Mouse (Mus musculus): ENCODE data around the gene Morn4. TPM values are rescaled to one million over a fixed set of nuclear protein-coding genes. Genes with fewer than 3 reads are reported as not detected.

The Morn4 gene
- polyA plus RNA-seq, 1 experiment from 2014 or later = 24.2 TPM

DNA sequence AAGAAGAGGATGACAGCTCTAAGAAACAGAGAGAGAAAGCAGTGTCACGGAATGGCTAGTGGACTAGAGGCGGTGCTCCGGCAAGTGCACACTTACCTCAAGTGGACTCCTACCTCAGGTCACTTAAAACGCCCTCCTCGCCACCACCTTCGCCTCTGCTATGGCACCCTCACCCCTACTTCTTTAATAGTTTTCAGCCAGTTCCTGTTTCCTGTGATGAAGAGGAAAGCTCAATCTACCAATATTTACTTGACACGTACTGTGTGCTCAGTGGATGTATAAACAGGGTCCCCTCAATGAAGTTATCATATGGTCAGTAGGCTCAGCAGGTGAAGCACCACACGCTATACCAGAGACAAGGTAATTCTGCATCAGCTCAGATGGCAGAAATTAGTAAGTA lies 7.6 kb downstream of the Morn4 start:
- no peak overlapping the region for H3K4me3 ChIP-seq (ENCODE audit: low read depth, low read length)
- H3K4me2 ChIP-seq (ENCODE audit: low read length) = no peak overlapping the region
- H3K9me3 ChIP-seq (ENCODE audit: control insufficient read depth, low read length) = no peaks in the 10 kb centered on the region
- no peaks in the 10 kb centered on the region for H3K27me3 ChIP-seq (replicated peaks; ENCODE audit: control insufficient read depth, insufficient read depth, low read length)
- DNase-seq (ENCODE audit: low spot score) = peak; percentile 40
- H3K9ac ChIP-seq (ENCODE audit: low read length) = no peak overlapping the region
- ATAC-seq (replicated peaks; ENCODE audit: low FRiP score, low TSS enrichment, low read depth) = no peak
- WGBS = 93% methylated on average over 8 of the region's 8 CpGs
- peaks cover 22% of the 10 kb centered on the region for H3K36me3 ChIP-seq (ENCODE audit: control insufficient read depth, insufficient read depth, low read length)
- H3K27ac ChIP-seq (ENCODE audit: low read depth) = no peak overlapping the region
- H3K4me1 ChIP-seq (replicated peaks; ENCODE audit: control insufficient read depth, insufficient read depth, low read length) = no peaks in the 10 kb centered on the region

GRCm38 (mm10) chr19:42075992-42076391 lies 10.2 kb downstream of the Morn4 start:
- Histone ChIP-seq H3K36me3 (ENCODE audit: control insufficient read depth, insufficient read depth, low read length) (peaks cover 22% of the 10 kb centered on the region), H3K9ac (ENCODE audit: low read length) (no peak overlapping the region), H3K4me3 (ENCODE audit: low read depth, low read length) (no peak overlapping the region), H3K4me2 (ENCODE audit: low read length) (no peak overlapping the region), H3K4me1 (replicated peaks; ENCODE audit: control insufficient read depth, insufficient read depth, low read length) (no peaks in the 10 kb centered on the region), H3K27me3 (replicated peaks; ENCODE audit: control insufficient read depth, insufficient read depth, low read length) (no peaks in the 10 kb centered on the region), H3K27ac (ENCODE audit: low read depth) (no peak overlapping the region), H3K9me3 (ENCODE audit: control insufficient read depth, low read length) (no peaks in the 10 kb centered on the region)
- WGBS = 92% methylated on average over 16 of the region's 16 CpGs
- DNase-seq (ENCODE audit: low spot score) (no peak), ATAC-seq (replicated peaks; ENCODE audit: low FRiP score, low TSS enrichment, low read depth) (no peak)

DNA sequence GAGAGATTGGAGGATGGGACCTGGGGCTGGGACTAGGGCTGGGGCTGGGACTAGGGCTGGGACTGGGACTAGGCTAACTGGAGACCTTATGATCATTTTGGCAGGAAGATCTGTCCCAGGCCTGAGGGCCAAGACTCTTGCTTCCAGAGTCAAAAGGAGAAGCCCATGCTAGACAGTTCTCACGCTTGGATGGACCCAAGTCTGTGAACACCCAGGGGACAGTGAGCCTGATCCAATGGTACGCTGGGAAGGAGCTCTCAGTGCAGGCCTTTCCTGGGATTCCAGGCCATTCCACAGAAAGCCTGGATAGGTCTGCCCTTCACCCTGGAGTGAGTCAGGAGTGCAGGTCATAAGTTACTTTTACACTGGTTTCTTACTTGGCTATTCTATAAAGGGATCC lies 11.1 kb downstream of the Morn4 start:
- no peak overlapping the region for H3K4me2 ChIP-seq (ENCODE audit: low read length)
- peaks cover 22% of the 10 kb centered on the region for H3K36me3 ChIP-seq (ENCODE audit: control insufficient read depth, insufficient read depth, low read length)
- H3K4me3 ChIP-seq (ENCODE audit: low read depth, low read length) = no peak overlapping the region
- H3K9me3 ChIP-seq (ENCODE audit: control insufficient read depth, low read length) = no peaks in the 10 kb centered on the region
- H3K9ac ChIP-seq (ENCODE audit: low read length) = no peak overlapping the region
- no peak overlapping the region for H3K27ac ChIP-seq (ENCODE audit: low read depth)
- no peaks in the 10 kb centered on the region for H3K27me3 ChIP-seq (replicated peaks; ENCODE audit: control insufficient read depth, insufficient read depth, low read length)
- WGBS = 81% methylated on average over 2 of the region's 2 CpGs
- H3K4me1 ChIP-seq (replicated peaks; ENCODE audit: control insufficient read depth, insufficient read depth, low read length) = no peaks in the 10 kb centered on the region
- ATAC-seq (replicated peaks; ENCODE audit: low FRiP score, low TSS enrichment, low read depth) (no peak), DNase-seq (ENCODE audit: low spot score) (no peak)

GRCm38 (mm10) chr19:42072802-42073201 lies 13.4 kb downstream of the Morn4 start:
- no peak overlapping the region for H3K4me2 ChIP-seq (ENCODE audit: low read length)
- H3K4me3 ChIP-seq (ENCODE audit: low read depth, low read length) = no peak overlapping the region
- WGBS = 77% methylated on average over 7 of the region's 7 CpGs
- DNase-seq (ENCODE audit: low spot score) (no peak), ATAC-seq (replicated peaks; ENCODE audit: low FRiP score, low TSS enrichment, low read depth) (no peak)
- H3K27ac ChIP-seq (ENCODE audit: low read depth) = no peak overlapping the region
- H3K36me3 ChIP-seq (ENCODE audit: control insufficient read depth, insufficient read depth, low read length) = peaks cover 22% of the 10 kb centered on the region
- no peaks in the 10 kb centered on the region for H3K27me3 ChIP-seq (replicated peaks; ENCODE audit: control insufficient read depth, insufficient read depth, low read length)
- H3K9me3 ChIP-seq (ENCODE audit: control insufficient read depth, low read length) = no peaks in the 10 kb centered on the region
- no peak overlapping the region for H3K9ac ChIP-seq (ENCODE audit: low read length)
- no peaks in the 10 kb centered on the region for H3K4me1 ChIP-seq (replicated peaks; ENCODE audit: control insufficient read depth, insufficient read depth, low read length)

DNA sequence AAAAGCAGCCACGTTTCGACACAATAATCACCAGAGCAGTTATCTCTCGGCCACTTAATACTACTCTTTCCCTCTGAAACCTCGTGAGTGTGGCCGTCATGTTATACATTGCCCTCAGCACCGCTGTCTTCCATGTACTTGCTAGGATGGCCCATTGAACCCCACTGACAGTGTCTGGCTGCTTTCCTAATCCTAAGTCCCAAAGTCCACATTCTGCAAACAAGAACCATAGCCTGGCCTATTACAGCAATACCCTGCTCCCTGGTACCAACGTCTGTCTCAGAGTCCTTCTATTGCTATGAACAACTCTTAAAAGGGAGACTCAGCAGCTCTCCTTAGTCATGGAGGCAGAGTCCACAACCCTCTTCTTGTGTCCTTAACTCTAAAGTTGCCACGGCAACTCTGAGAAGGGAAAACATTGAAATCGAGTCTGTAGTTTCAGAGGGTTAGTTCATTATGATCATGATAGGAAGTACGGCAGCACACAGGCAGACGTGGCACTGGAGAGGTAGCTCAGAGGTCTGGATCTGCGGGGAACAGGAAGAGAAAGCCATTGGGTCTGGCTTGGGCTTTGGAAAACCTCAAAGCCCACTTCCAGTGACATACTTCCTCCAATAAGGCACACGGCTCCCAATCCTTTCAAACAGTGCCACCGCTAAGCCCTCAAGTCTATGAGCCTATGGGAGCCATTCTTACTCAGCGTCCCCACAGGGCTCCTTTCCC lies 14.1 kb downstream of the Morn4 start:
- WGBS = 78% methylated on average over 15 of the region's 15 CpGs
- no peak overlapping the region for H3K4me3 ChIP-seq (ENCODE audit: low read depth, low read length)
- ATAC-seq (replicated peaks; ENCODE audit: low FRiP score, low TSS enrichment, low read depth) (no peak), DNase-seq (ENCODE audit: low spot score) (no peak)
- H3K27me3 ChIP-seq (replicated peaks; ENCODE audit: control insufficient read depth, insufficient read depth, low read length) = no peaks in the 10 kb centered on the region
- no peaks in the 10 kb centered on the region for H3K9me3 ChIP-seq (ENCODE audit: control insufficient read depth, low read length)
- peaks cover 18% of the 10 kb centered on the region for H3K36me3 ChIP-seq (ENCODE audit: control insufficient read depth, insufficient read depth, low read length)
- H3K9ac ChIP-seq (ENCODE audit: low read length) = no peak overlapping the region
- H3K4me1 ChIP-seq (replicated peaks; ENCODE audit: control insufficient read depth, insufficient read depth, low read length) = no peaks in the 10 kb centered on the region
- no peak overlapping the region for H3K4me2 ChIP-seq (ENCODE audit: low read length)
- H3K27ac ChIP-seq (ENCODE audit: low read depth) = no peak overlapping the region

- H3K9ac ChIP-seq (ENCODE audit: low read length) = no peak overlapping the region
- ATAC-seq (replicated peaks; ENCODE audit: low FRiP score, low TSS enrichment, low read depth) = no peak
Observed at GRCm38 (mm10) chr19:42071221-42071620, 14.9 kb downstream of the Morn4 start.

DNA sequence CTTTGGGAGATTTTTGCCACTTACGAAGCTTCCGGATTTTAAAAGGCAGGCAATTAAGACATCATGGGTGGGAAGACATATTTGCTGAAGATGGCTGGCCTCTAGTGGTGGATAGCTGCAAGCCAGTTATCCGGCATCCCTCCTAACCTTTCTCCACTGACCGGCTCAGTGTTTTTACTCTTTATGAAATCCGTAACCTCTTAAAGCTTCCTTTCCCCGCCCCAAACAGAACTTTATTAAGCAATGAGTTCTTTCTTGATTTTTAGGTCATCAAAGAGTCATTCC lies 17.0 kb downstream of the Morn4 start:
- H3K4me1 ChIP-seq (replicated peaks; ENCODE audit: control insufficient read depth, insufficient read depth, low read length) = no peaks in the 10 kb centered on the region
- H3K4me2 ChIP-seq (ENCODE audit: low read length) = no peak overlapping the region
- H3K36me3 ChIP-seq (ENCODE audit: control insufficient read depth, insufficient read depth, low read length) = no peaks in the 10 kb centered on the region
- H3K27me3 ChIP-seq (replicated peaks; ENCODE audit: control insufficient read depth, insufficient read depth, low read length) = no peaks in the 10 kb centered on the region
- no peak overlapping the region for H3K9ac ChIP-seq (ENCODE audit: low read length)
- ATAC-seq (replicated peaks; ENCODE audit: low FRiP score, low TSS enrichment, low read depth) = no peak
- no peak overlapping the region for H3K27ac ChIP-seq (ENCODE audit: low read depth)
- no peaks in the 10 kb centered on the region for H3K9me3 ChIP-seq (ENCODE audit: control insufficient read depth, low read length)
- 53% methylated on average over 6 of the region's 6 CpGs for WGBS
- H3K4me3 ChIP-seq (ENCODE audit: low read depth, low read length) = no peak overlapping the region
- no peak for DNase-seq (ENCODE audit: low spot score)

More at GRCm38 (mm10) chr19:42071221-42071620, 14.9 kb downstream of the Morn4 start:
- Histone ChIP-seq H3K27ac (ENCODE audit: low read depth) (no peak overlapping the region), H3K27me3 (replicated peaks; ENCODE audit: control insufficient read depth, insufficient read depth, low read length) (no peaks in the 10 kb centered on the region), H3K4me2 (ENCODE audit: low read length) (no peak overlapping the region), H3K4me3 (ENCODE audit: low read depth, low read length) (no peak overlapping the region), H3K4me1 (replicated peaks; ENCODE audit: control insufficient read depth, insufficient read depth, low read length) (no peaks in the 10 kb centered on the region), H3K36me3 (ENCODE audit: control insufficient read depth, insufficient read depth, low read length) (peaks cover 17% of the 10 kb centered on the region), H3K9me3 (ENCODE audit: control insufficient read depth, low read length) (no peaks in the 10 kb centered on the region)
- 67% methylated on average over 7 of the region's 7 CpGs for WGBS
- no peak for DNase-seq (ENCODE audit: low spot score)

DNA sequence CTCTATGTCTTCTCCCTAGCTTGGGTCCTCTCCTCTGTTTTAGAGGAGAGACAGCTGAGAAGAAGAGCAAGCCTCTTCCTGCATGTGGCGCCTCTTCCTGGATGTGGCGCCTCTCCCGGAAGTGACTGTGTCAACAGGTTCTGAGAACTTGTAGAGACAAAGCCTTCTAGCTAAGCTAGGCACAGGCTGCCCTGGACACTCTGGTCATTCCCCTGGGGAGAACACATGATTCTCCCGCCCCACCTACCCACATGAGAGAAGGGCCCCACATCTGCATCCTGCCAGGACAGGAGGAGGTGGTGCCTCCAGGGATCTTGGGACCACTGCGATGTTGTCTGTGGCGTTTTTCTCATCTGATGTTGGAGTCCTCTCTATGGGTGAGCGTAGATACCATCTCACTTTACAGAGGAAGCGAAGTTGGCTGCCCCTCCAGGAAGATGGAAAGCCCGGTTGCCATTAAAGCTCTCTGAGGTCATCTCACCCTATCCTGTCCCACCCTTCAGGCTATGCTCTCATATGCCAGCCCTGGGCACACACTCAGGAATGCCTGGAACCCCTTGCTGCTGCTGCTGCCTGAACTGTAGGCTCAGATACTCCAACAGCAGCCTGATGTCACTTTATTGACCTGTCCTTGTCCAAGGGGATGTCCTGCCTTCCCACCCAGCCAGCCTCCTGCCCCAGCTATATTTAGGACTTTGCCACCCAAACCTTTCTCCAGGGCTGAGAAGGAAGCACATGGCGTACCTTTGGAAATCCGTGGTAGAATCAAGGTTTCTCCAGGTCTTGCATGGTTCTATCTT lies 17.5 kb downstream of the Morn4 start:
- H3K36me3 ChIP-seq (ENCODE audit: control insufficient read depth, insufficient read depth, low read length) = no peaks in the 10 kb centered on the region
- H3K27me3 ChIP-seq (replicated peaks; ENCODE audit: control insufficient read depth, insufficient read depth, low read length) = no peaks in the 10 kb centered on the region
- H3K9ac ChIP-seq (ENCODE audit: low read length) = no peak overlapping the region
- 75% methylated on average over 11 of the region's 11 CpGs for WGBS
- no peaks in the 10 kb centered on the region for H3K9me3 ChIP-seq (ENCODE audit: control insufficient read depth, low read length)
- ATAC-seq (replicated peaks; ENCODE audit: low FRiP score, low TSS enrichment, low read depth) (no peak), DNase-seq (ENCODE audit: low spot score) (no peak)
- no peak overlapping the region for H3K27ac ChIP-seq (ENCODE audit: low read depth)
- no peak overlapping the region for H3K4me2 ChIP-seq (ENCODE audit: low read length)
- no peaks in the 10 kb centered on the region for H3K4me1 ChIP-seq (replicated peaks; ENCODE audit: control insufficient read depth, insufficient read depth, low read length)
- no peak overlapping the region for H3K4me3 ChIP-seq (ENCODE audit: low read depth, low read length)

- Histone ChIP-seq H3K4me3 (ENCODE audit: low read depth, low read length) (no peak overlapping the region), H3K36me3 (ENCODE audit: control insufficient read depth, insufficient read depth, low read length) (no peaks in the 10 kb centered on the region)
- ATAC-seq (replicated peaks; ENCODE audit: low FRiP score, low TSS enrichment, low read depth) = no peak
Observed at GRCm38 (mm10) chr19:42061443-42061842, 24.7 kb downstream of the Morn4 start.

More at GRCm38 (mm10) chr19:42061443-42061842, 24.7 kb downstream of the Morn4 start:
- DNase-seq (ENCODE audit: low spot score) = no peak
- H3K9ac ChIP-seq (ENCODE audit: low read length) = no peak overlapping the region
- H3K27me3 ChIP-seq (replicated peaks; ENCODE audit: control insufficient read depth, insufficient read depth, low read length) = no peaks in the 10 kb centered on the region
- H3K4me1 ChIP-seq (replicated peaks; ENCODE audit: control insufficient read depth, insufficient read depth, low read length) = no peaks in the 10 kb centered on the region
- H3K4me2 ChIP-seq (ENCODE audit: low read length) = no peak overlapping the region
- 89% methylated on average over 7 of the region's 7 CpGs for WGBS
- H3K9me3 ChIP-seq (ENCODE audit: control insufficient read depth, low read length) = no peaks in the 10 kb centered on the region
- H3K27ac ChIP-seq (ENCODE audit: low read depth) = no peak overlapping the region

Measured in intestine, embryonic 14.5 days (tissue).